Mouse (Mus musculus) liver, embryonic 15.5 days (tissue): ENCODE results near the gene Fyb2. TPM values are rescaled to one million over a fixed set of nuclear protein-coding genes. Genes with fewer than 3 reads are reported as not detected.
A peak's percentile ranks its signal among the peaks of the same experiment; 100 is the strongest.

Experiments used
- ATAC-seq: fragments of 200-750 bp; cut with Nextera tagmentation; 2 replicates; pipeline ENCODE4 v1.8.0; 2017; ENCODE audit warnings: moderate number of reproducible peaks, mild to moderate bottlenecking, moderate library complexity; ENCODE audit not compliant: insufficient read depth
- H3K27ac ChIP-seq: fragments of 300-500 bp; sonication (generic); replicated peaks from 2 replicates; pipeline ENCODE4 v1.5.1; 2015; ENCODE audit warnings: mild to moderate bottlenecking, inconsistent platforms
- H3K27me3 ChIP-seq: fragments of 300-500 bp; sonication (generic); 2 replicates; pipeline ENCODE4 v1.6.1; 2015; ENCODE audit warnings: mild to moderate bottlenecking, inconsistent platforms
- H3K36me3 ChIP-seq: fragments of 300-500 bp; sonication (generic); replicated peaks from 2 replicates; pipeline ENCODE4 v1.6.1; 2015; ENCODE audit warnings: moderate library complexity, mild to moderate bottlenecking, inconsistent platforms
- H3K4me1 ChIP-seq: fragments of 300-500 bp; sonication (generic); replicated peaks from 2 replicates; pipeline ENCODE4 v1.6.1; 2015; ENCODE audit warnings: inconsistent platforms
- H3K4me2 ChIP-seq: fragments of 300-500 bp; sonication (generic); 2 replicates; pipeline ENCODE4 v1.6.1; 2015; ENCODE audit warnings: moderate library complexity, mild to moderate bottlenecking, inconsistent platforms
- H3K4me3 ChIP-seq: fragments of 300-500 bp; sonication (generic); replicated peaks from 2 replicates; pipeline ENCODE4 v1.5.1; 2015; ENCODE audit warnings: mild to moderate bottlenecking, inconsistent platforms
- H3K9ac ChIP-seq: fragments of 300-500 bp; sonication (generic); 2 replicates; pipeline ENCODE4 v1.6.1; 2015; ENCODE audit warnings: moderate library complexity, mild to moderate bottlenecking, inconsistent platforms
- H3K9me3 ChIP-seq: fragments of 300-500 bp; sonication (generic); replicated peaks from 2 replicates; pipeline ENCODE4 v1.6.1; 2016; ENCODE audit warnings: inconsistent platforms
- WGBS: fragments of 180-500 bp; shearing (Covaris S2); methylation state at CpG from one replicate; pipeline ENCODE4 v1.1.7; 2015; ENCODE audit warnings: mixed read lengths; ENCODE audit not compliant: insufficient replicate concordance; 5-methylcytosine and 5-hydroxymethylcytosine counted together
- polyA plus RNA-seq: library from polyadenylated mRNA; unstranded; fragments of >200 nt; fragmentation: Nextera tagmentation; extraction: Ambion mirVana; gene quantifications from 2 replicates; pipeline ENCODE4 v1.2.1, GENCODE M21; 2015

Fyb2 gene
- polyA plus RNA-seq = 0.09 and 0.15 TPM in 2 replicates

GRCm38 (mm10) chr4:104913291-104914129, at the start of gene Fyb2:
Fyb2 (plus strand) TSS chr4:104913456.
- Histone ChIP-seq H3K36me3 (no peaks in the 10 kb centered on the region), H3K4me2 (peak within 1 kb of the TSS; percentile 48), H3K27ac (no peak within 1 kb of the TSS), H3K9me3 (no peaks in the 10 kb centered on the region), H3K4me1 (no peaks in the 10 kb centered on the region), H3K27me3 (no peaks in the 10 kb centered on the region), H3K9ac (no peak within 1 kb of the TSS), H3K4me3 (peak within 1 kb of the TSS; percentile 24)
- ATAC-seq = no peak
- 17% methylated on average over 23 of the region's 23 CpGs for WGBS

- H3K27ac ChIP-seq = no peak overlapping the region
- no peak overlapping the region for H3K4me3 ChIP-seq
- no peak overlapping the region for H3K4me2 ChIP-seq
- no peaks in the 10 kb centered on the region for H3K4me1 ChIP-seq
- H3K9me3 ChIP-seq = no peaks in the 10 kb centered on the region
- WGBS = 56% methylated on average over 1 of the region's 1 CpGs
- H3K27me3 ChIP-seq = no peaks in the 10 kb centered on the region
- H3K9ac ChIP-seq = no peak overlapping the region
- H3K36me3 ChIP-seq = no peaks in the 10 kb centered on the region
- ATAC-seq = no peak
Observed at GRCm38 (mm10) chr4:104864397-104864796, 48.9 kb upstream of the Fyb2 start.

GRCm38 (mm10) chr4:104869581-104869980, 43.7 kb upstream of the Fyb2 start:
- H3K9ac ChIP-seq = no peak overlapping the region
- H3K27me3 ChIP-seq = no peaks in the 10 kb centered on the region
- no peaks in the 10 kb centered on the region for H3K4me1 ChIP-seq
- no peaks in the 10 kb centered on the region for H3K9me3 ChIP-seq
- no peaks in the 10 kb centered on the region for H3K36me3 ChIP-seq
- no peak overlapping the region for H3K4me2 ChIP-seq
- H3K27ac ChIP-seq = no peak overlapping the region
- ATAC-seq = no peak
- no peak overlapping the region for H3K4me3 ChIP-seq

GRCm38 (mm10) chr4:104870196-104870595, 43.1 kb upstream of the Fyb2 start:
- no peak overlapping the region for H3K4me3 ChIP-seq
- H3K9ac ChIP-seq = no peak overlapping the region
- no peaks in the 10 kb centered on the region for H3K4me1 ChIP-seq
- WGBS = 56% methylated on average over 5 of the region's 5 CpGs
- no peaks in the 10 kb centered on the region for H3K9me3 ChIP-seq
- no peaks in the 10 kb centered on the region for H3K27me3 ChIP-seq
- no peaks in the 10 kb centered on the region for H3K36me3 ChIP-seq
- no peak overlapping the region for H3K27ac ChIP-seq
- no peak for ATAC-seq
- no peak overlapping the region for H3K4me2 ChIP-seq

GRCm38 (mm10) chr4:104875832-104876231, 37.4 kb upstream of the Fyb2 start:
- ATAC-seq = no peak
- Histone ChIP-seq H3K27me3 (no peaks in the 10 kb centered on the region), H3K27ac (peak overlapping the region; percentile 49), H3K4me3 (peak overlapping the region; percentile 44), H3K9me3 (no peaks in the 10 kb centered on the region), H3K4me2 (no peak overlapping the region), H3K9ac (no peak overlapping the region), H3K4me1 (no peaks in the 10 kb centered on the region), H3K36me3 (no peaks in the 10 kb centered on the region)
- WGBS = 40% methylated on average over 4 of the region's 4 CpGs

GRCm38 (mm10) chr4:104876323-104876722, 36.9 kb upstream of the Fyb2 start, which contains the start of gene C8a:
C8a (minus strand) TSS chr4:104876398.
- Histone ChIP-seq H3K9ac (no peak within 1 kb of the TSS), H3K9me3 (no peaks in the 10 kb centered on the region)
- WGBS = 41% methylated on average over 3 of the region's 3 CpGs

GRCm38 (mm10) chr4:104887486-104887885, 25.8 kb upstream of the Fyb2 start:
- Histone ChIP-seq H3K9me3 (no peaks in the 10 kb centered on the region), H3K27ac (no peak overlapping the region), H3K27me3 (no peaks in the 10 kb centered on the region), H3K4me3 (no peak overlapping the region), H3K36me3 (no peaks in the 10 kb centered on the region), H3K9ac (no peak overlapping the region), H3K4me1 (no peaks in the 10 kb centered on the region), H3K4me2 (no peak overlapping the region)
- ATAC-seq = no peak
- WGBS = 61% methylated on average over 9 of the region's 9 CpGs

More at GRCm38 (mm10) chr4:104876323-104876722, 36.9 kb upstream of the Fyb2 start, which contains the start of gene C8a:
- Histone ChIP-seq H3K27me3 (no peaks in the 10 kb centered on the region), H3K4me2 (peak within 1 kb of the TSS; percentile 3), H3K4me3 (peak within 1 kb of the TSS; percentile 44), H3K36me3 (no peaks in the 10 kb centered on the region), H3K4me1 (no peaks in the 10 kb centered on the region), H3K27ac (peak within 1 kb of the TSS; percentile 49)
- ATAC-seq = peak; percentile 44; the same call in 1 of the 2 replicates

GRCm38 (mm10) chr4:104888499-104889262, 24.6 kb upstream of the Fyb2 start:
- Histone ChIP-seq H3K27ac (no peak overlapping the region), H3K9me3 (no peaks in the 10 kb centered on the region), H3K4me2 (no peak overlapping the region), H3K27me3 (no peaks in the 10 kb centered on the region), H3K9ac (no peak overlapping the region), H3K36me3 (no peaks in the 10 kb centered on the region), H3K4me1 (no peaks in the 10 kb centered on the region), H3K4me3 (no peak overlapping the region)
- no peak for ATAC-seq
- 62% methylated on average over 9 of the region's 9 CpGs for WGBS

- Histone ChIP-seq H3K9ac (no peak overlapping the region), H3K9me3 (no peaks in the 10 kb centered on the region), H3K27ac (no peak overlapping the region), H3K4me1 (no peaks in the 10 kb centered on the region), H3K36me3 (no peaks in the 10 kb centered on the region), H3K4me3 (no peak overlapping the region), H3K27me3 (no peaks in the 10 kb centered on the region), H3K4me2 (no peak overlapping the region)
- no peak for ATAC-seq
- 65% methylated on average over 7 of the region's 7 CpGs for WGBS
Observed at GRCm38 (mm10) chr4:104891708-104892107, 21.5 kb upstream of the Fyb2 start.

GRCm38 (mm10) chr4:104893588-104893987, 19.7 kb upstream of the Fyb2 start:
- Histone ChIP-seq H3K9me3 (no peaks in the 10 kb centered on the region), H3K36me3 (no peaks in the 10 kb centered on the region), H3K27ac (no peak overlapping the region), H3K9ac (no peak overlapping the region), H3K4me1 (no peaks in the 10 kb centered on the region), H3K4me2 (no peak overlapping the region), H3K27me3 (no peaks in the 10 kb centered on the region), H3K4me3 (no peak overlapping the region)
- ATAC-seq = no peak
- WGBS = 61% methylated on average over 5 of the region's 5 CpGs

- Histone ChIP-seq H3K4me3 (no peak overlapping the region), H3K27me3 (no peaks in the 10 kb centered on the region), H3K9ac (no peak overlapping the region), H3K4me1 (no peaks in the 10 kb centered on the region), H3K27ac (no peak overlapping the region), H3K4me2 (no peak overlapping the region), H3K9me3 (no peaks in the 10 kb centered on the region), H3K36me3 (no peaks in the 10 kb centered on the region)
- ATAC-seq = no peak
- 51% methylated on average over 13 of the region's 13 CpGs for WGBS
Observed at GRCm38 (mm10) chr4:104894004-104894734, 19.1 kb upstream of the Fyb2 start.
